Mouse (Mus musculus) spleen, postnatal 14 days (tissue): ENCODE measurements around the gene Cxcr3.

Experiments
- DNase-seq, 2 experiments: peaks; one replicate each; pipeline ENCODE4 v3.0.0; 2021 to 2022; ENCODE audit warnings: low spot score in 2 of 2

Gene Cxcr3

GRCm38 (mm10) chrX:101733828-101734319, at the start of gene Cxcr3:
Gene Cxcr3, minus strand, starts transcription at chrX:101734269.
- DNase-seq: peak in 1 of 2 experiments; percentile 12

- peak; percentile 11 to 56 for DNase-seq
These were observed 38.0 kb upstream of the Cxcr3 start for GRCm38 (mm10) chrX:101772035-101772434.

GRCm38 (mm10) chrX:101770307-101770706, 36.2 kb upstream of the Cxcr3 start:
- no peak for DNase-seq

GRCm38 (mm10) chrX:101769478-101769877, 35.4 kb upstream of the Cxcr3 start:
- no peak for DNase-seq

- no peak for DNase-seq
These were observed 33.2 kb upstream of the Cxcr3 start for GRCm38 (mm10) chrX:101767280-101767679.

GRCm38 (mm10) chrX:101765111-101765510, 31.0 kb upstream of the Cxcr3 start:
- DNase-seq: no peak

GRCm38 (mm10) chrX:101764621-101765020, 30.6 kb upstream of the Cxcr3 start:
- DNase-seq: no peak

GRCm38 (mm10) chrX:101754478-101754877, 20.4 kb upstream of the Cxcr3 start:
- DNase-seq: no peak

GRCm38 (mm10) chrX:101750144-101750543, 16.1 kb upstream of the Cxcr3 start:
- no peak for DNase-seq

GRCm38 (mm10) chrX:101741064-101741433, 7.0 kb upstream of the Cxcr3 start:
- no peak for DNase-seq

GRCm38 (mm10) chrX:101740335-101741063, 6.4 kb upstream of the Cxcr3 start:
- DNase-seq: no peak

GRCm38 (mm10) chrX:101737201-101737600, 3.1 kb upstream of the Cxcr3 start:
- no peak for DNase-seq

GRCm38 (mm10) chrX:101734981-101735380, 912 bp upstream of the Cxcr3 start:
- DNase-seq: no peak

GRCm38 (mm10) chrX:101733288-101733687, 781 bp downstream of the Cxcr3 start:
- DNase-seq: no peak

- DNase-seq: no peak
These were observed 1.4 kb downstream of the Cxcr3 start for GRCm38 (mm10) chrX:101732644-101733043.

- no peak for DNase-seq
These were observed 4.1 kb downstream of the Cxcr3 start for GRCm38 (mm10) chrX:101730010-101730409.

- DNase-seq: no peak
These were observed 13.7 kb downstream of the Cxcr3 start for GRCm38 (mm10) chrX:101720401-101720800.

- no peak for DNase-seq
These were observed 29.0 kb downstream of the Cxcr3 start for GRCm38 (mm10) chrX:101705111-101705510.

GRCm38 (mm10) chrX:101698232-101698631, 35.8 kb downstream of the Cxcr3 start:
- no peak for DNase-seq

GRCm38 (mm10) chrX:101697537-101697936, 36.5 kb downstream of the Cxcr3 start:
- no peak for DNase-seq

- DNase-seq: no peak
These were observed 38.4 kb downstream of the Cxcr3 start for GRCm38 (mm10) chrX:101695686-101696085.
